Mouse (Mus musculus) heart, adult 18-20 months (tissue): ENCODE measurements around the gene Pcyt2. TPM values are rescaled to one million over a fixed set of nuclear protein-coding genes. Genes with fewer than 3 reads are reported as not detected.

Source experiments
- DNase-seq, 2 experiments: peaks; one replicate each; pipeline ENCODE4 v3.0.0; 2021 to 2022; ENCODE audit warnings: mixed read lengths in 1 of 2
- total RNA-seq, 2 experiments: library from RNA; stranded (reverse); gene quantifications; 2 replicates each; pipeline ENCODE4 v1.2.3; 2021

Gene Pcyt2
- total RNA-seq, 2 experiments from 2014 or later, result 47.2 to 51.2 TPM

- peak; percentile 92 to 95 for DNase-seq
These were observed 16.0 kb upstream of the Pcyt2 start, which contains the start of gene Mafg for GRCm38 (mm10) chr11:120633520-120634343. TSS of gene Mafg (minus strand) at chr11:120633600.

DNA sequence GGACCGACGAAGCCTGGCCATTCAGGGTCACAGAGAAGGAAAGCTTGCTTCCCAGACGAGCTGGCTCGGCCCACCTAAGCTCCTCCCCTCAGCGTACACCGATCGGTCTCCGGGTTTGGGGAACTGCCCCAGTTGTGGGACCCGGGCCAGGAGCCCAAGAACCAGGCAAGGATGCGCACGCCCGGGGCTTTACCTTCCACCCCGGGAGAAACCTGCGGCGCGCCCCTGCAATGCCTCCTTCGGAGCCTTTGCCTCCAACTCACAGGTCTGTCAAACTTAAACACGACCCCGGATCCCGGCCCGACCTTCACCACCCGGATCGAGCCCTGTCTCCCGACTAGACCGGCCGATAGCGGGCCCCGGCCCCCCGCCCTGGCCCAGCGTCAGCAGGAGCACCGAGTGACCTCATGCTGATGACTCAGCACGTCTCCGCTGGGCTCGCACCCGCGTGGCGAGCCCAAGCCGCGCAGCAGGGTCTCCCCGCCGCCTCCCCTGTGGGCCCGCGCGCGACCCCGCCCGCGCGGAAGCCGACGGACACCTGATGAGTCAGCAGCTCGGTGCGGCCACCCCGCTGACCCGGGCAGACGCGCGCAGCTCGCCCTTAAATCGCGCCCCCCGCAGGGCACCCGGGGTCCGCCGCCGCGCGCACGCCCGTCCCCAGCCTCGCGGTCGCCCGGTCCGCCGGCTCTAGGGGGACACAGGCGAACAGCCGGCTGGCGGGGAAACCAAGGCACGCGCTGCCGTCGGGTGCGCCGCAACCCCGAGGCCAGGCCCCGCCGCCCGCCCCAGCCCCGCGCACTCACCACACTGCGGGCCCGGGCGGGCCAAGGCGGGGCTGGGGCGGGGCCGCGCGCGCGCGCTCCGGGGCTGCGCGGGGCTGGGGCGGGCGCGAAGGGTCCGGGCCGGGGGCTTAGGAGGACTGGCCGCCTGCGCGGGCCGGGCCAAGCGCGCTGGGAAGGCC lies 15.1 kb upstream of the Pcyt2 start:
- peak; percentile 85 to 87 for DNase-seq

DNA sequence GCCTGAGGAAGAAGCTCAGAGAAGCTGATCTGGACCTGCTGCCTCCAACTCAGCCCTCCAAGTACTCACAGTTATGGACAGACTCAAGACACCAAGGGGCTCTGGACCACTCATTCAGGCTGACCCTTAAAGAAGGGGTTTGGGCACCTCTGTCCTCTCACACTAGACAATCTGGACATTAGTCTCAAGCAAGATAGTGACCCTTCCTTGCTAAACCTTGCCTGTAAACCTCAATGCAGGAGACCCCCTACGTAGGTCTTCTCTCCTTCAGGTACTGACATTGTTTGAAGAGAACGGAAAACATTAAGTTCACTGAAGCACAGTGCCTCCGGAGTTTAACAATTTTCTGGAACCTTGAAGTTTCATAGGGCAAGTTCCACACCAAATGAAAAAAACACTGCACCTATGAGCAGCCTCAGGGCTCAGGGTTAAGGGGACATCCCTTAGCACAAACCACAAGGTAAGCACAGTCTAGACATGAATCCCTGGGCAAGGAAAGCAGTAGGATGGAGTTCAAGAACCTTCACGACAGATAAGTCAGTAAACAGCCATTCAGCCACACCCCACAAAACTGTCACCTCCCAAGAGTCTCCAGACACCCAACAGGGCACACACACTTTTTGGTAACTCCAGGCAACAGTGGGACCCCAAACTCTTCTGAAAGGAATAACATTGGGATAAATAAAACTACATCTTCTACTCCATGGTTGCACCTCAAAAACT lies 14.2 kb upstream of the Pcyt2 start:
- no peak for DNase-seq

DNA sequence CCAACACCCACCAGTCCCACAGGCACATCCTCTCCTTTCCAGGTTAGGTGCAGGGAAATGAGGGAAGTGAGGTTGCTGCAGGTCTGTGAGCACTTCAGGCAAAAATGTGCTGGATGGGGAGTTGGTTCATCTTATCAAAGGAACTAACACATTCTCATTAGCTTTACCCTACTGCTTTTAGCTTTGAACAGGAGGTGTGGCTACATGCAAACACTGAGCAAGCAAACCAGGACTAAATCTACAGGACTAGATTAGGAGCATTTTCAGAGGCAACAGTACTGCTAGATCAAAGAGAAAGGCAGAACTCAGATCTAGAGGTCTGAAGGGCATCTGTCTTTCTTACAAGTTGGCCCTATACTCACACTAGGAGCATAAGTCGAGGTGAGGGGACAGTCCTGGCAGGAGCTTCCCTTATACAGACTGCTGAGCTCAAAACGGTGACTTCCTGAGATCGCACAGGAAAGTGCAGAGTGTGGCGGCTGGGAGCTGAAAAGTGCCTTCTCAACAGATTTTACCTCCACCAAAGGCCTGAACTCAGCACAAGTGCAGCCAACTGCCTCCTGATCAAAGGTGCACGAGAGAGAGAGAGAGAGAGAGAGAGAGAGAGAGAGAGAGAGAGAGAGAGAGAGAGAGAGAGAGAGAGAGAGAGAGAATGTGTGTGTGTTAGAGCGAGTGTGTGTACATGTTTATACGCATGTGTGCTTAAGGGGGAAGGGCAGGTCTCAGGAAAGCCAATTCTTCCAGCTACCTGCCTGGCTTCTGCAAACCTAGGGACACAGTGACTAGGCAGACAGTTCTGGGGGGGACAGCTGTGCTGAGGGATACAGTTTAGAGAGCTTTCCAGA lies 13.4 kb upstream of the Pcyt2 start:
- no peak for DNase-seq

DNA sequence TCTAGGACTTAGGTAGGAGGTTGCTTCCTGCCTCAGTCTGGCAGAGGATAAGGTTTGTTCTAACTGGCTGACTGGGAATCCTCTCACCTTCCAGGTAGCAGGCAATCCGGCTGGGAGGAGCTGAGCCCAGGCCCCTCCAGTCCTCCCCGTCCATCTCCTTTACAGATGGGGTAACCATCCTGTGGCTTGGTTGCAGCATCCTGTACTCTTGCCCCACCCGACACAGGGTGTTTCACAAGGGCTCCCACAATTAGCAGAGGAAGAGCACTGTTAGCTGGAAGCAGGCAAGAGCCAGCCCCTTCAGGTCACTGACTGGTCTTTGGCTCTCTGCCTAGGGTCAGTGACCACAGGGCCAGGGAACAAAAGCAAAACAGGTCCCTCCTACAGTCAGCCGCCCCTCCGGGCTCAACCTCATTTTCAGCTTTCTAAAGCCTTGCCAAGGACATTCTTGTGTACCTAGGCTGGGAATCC lies 12.7 kb upstream of the Pcyt2 start:
- peak; percentile 66 to 73 for DNase-seq

DNA sequence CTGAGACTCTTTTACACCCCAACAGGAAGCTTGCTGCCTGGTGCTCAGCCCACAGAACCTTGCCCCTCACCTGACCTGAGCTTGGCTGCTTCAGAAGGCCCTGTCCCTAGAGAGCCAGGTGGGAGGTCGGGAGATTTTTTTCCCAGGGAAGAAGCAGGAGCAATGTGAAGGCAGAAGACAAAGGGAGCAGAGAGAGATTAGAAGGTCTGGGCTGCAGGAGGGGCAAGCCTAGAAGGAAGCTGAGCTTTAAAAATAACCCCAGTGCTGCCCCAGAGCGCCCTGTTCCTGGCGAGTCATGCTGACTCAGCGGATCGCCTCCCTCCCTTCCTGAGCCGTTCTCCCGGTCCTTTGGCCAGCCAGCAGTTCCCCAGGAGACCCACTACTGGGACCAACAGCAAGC lies 12.2 kb upstream of the Pcyt2 start:
- DNase-seq, result peak; percentile 74 to 82

DNA sequence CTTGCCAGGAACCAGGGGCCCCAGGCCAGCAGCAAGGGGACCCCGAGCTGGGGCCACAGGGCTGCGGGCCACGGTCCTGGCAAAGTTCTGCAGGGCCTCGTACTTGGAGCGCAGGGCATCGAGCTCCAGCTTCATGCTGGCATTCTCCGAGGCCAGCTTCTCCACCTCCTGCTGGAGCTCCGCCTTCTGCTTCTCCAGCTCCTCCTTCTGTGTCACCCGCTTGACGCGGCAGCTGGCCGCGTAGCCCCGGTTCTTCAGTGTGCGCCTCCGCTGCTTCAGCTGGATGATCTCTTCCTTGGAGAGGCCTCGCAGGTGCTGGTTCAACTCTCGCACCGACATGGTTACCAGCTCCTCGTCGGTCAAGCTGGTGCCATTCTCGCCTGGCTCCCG lies 11.6 kb upstream of the Pcyt2 start:
- peak in 1 of 2 experiments; percentile 73 for DNase-seq

DNA sequence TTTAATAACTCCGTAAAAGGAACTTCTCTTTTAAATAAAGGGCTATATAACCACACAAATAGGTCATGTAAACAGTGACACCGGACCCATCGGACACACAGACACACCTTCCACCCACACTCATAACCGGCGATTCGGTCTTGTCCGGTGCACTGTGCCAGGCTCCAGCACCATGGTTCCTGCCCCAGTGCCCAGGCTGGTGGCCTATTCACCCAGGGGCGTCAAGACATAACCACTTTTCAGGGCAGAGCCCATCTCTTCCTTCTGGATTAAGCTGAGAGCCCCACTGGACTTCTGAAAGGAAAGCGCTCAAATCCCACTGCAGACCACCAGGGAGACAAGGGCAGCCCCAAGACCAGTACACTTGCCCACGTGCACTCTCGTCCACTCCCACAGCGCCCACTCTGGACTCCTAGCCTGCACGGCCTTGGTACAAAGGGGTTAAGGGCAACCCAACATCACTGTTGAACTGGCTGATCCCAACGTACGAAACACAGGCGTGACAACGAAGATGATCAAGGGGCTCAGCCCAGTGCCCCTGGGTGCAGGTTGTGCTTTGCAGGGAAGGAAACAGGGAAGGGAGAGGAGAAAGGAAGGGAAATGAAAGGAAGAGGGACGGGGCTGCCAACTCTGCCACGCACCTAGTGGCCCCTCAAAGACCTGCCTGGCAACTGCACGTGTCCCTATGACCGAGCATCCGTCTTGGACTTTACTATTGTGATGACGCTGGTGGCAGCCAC lies 11.0 kb upstream of the Pcyt2 start:
- DNase-seq, result no peak

DNA sequence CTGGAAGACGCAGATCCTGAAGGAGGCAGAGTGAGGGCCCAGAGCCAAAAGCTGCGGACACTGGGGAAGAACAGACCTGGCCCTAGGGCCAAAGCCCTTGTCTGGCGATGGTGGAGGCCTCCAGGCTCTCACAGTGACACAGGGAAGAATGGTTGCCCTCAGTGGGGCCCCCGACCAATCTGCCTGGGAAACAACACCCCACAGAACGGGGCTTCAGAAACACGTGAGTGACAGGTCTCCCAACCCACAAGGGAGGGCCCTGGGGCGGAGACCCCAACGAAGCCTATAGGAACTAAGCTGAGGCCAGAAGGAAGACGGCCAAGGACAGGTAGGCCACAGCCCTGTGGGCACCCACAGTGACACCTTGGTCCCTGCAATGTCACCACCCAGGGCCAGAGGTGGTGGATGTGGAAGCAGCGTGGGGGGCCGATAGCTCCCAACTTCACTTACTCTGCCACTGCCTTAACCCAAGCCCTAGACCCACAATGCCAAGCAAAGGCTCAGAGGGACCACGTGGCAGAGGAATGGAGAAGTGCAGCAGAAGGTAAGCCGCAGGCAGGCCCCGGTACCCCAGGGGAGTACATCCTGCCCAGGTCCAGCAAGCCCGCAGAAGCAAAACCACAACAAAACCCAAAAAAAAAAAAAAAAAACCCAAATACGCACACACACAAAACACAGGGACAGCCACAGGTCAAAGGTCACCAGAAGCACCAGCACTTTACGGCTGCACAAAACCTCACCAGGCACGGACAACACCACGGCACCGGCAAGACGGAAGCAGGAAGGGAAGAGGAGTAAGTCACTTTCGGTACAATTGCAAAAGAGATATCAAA lies 9.9 kb upstream of the Pcyt2 start:
- no peak for DNase-seq

DNA sequence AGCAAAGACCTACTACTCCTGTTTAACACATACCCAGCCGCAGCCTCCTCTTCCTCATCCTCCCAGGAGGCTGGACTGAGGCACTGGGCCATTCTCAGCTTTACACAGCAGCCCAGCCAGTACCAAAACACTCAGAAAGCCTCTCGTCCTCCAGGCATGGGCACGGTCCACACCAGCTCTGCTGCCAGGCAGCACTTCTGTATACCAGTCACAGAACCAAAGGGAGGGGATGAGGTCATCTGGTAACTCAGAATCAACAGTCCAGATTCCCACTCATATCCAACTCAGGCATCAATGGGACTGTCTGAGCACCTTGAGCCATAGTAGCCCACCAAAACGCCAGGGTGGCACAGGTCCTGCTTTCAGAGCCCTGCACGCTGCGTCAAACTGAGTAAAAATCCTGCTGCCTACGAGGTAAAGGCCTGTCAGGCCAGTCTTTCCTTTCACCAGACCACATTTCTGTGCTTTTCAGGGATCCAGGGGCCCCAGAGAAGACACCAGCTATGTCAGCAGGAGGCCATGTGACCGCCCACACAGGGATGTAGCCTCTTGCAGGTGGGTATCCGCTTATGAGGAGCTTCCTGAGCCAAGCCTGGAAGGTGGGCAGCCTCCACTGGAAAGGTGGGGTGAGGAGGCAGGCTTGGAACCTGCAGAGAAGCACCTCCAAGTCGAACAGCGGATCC lies 9.2 kb upstream of the Pcyt2 start:
- DNase-seq, result no peak

- no peak for DNase-seq
These were observed 7.5 kb upstream of the Pcyt2 start, which contains the start of gene Sirt7 for GRCm38 (mm10) chr11:120625152-120625775. TSS of gene Sirt7 (minus strand) at chr11:120625240.

DNA sequence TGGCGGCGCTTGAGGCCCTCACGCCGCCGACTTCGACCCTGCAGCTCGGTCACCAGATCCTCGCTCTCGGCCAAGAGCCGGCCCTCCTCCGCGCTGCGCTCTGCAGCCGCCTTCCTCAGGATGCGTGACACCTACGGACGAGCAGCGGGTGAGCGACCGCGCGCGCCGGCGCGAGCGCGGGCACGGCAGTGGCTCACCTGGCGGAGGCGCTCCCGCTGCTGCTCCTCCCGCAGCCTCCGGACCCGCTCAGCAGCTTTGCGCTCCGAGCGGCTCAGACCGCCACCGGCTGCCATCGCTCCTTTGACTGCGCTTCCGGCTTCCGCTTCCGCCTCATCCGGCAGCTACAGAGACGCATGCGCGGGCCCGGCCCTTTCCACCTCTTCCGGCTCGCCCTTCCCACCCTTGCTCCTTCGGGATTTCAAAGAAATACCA lies 7.0 kb upstream of the Pcyt2 start:
- peak; percentile 89 to 93 for DNase-seq

GRCm38 (mm10) chr11:120623961-120624679 lies 6.4 kb upstream of the Pcyt2 start:
- DNase-seq, result peak; percentile 57 to 75

DNA sequence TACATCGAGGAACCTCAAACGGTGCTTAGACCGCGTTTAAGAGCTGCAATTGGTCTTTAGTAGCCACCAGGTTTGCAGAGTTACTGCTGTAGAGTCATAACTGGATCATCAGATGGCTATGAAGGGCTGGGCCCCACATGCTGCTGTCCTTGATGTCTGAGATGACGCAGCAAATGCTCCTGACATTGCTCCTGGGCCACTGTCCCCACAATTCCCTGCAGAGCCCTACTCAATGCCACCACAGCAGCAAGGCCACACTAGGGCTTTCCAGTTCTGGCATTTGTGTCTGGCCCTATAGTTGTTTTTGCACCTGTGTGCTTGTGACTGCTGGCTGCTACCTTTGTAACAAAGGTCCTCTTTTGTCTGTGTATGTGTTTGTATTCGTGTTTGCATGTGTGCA lies 5.1 kb upstream of the Pcyt2 start:
- DNase-seq, result no peak

GRCm38 (mm10) chr11:120620195-120620594 lies 2.5 kb upstream of the Pcyt2 start:
- DNase-seq, result no peak

DNA sequence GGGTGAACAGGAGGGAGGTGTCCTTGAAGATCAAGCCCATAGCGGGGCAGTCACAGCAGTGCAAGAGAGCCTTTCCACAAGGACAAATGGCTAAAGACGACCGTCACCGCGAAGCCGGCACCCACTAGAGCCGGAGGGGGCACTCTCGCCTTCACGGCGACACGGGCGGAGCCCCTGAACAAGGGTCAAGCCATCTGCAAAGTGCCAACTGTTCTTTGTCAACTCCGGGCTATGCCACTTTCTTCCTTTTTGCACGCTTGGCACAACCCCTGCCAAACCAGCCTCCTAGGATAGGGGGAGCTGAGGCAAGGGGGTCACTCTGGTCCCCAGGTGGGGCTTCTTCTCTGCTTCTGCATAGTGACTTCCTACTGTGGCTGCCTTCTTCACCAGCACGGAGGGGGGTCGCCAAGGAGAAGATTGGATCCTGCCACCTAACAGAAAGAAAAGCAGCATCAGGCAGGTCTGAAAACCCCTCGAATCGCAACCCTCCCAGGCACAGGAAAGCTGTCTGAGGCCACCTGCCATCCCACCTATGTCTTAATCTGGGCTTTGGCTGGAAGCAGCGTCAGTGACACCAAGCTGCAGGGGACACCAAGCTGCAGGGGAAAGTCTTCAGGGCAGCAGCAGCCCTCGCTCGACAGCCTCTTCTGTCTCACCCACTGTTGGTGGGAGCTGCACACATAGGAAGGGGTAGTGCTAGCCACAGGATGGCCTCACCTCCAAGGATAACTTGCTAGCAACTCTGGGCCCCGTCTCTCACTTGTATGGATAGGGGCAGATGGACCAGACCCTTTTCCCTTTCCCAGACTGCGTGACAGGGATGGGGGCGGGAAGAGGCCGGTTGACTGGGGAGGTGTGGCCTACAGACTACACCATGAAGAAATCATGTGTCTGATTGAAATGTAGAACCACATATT lies 1.1 kb upstream of the Pcyt2 start:
- DNase-seq, result no peak
